Mouse (Mus musculus) myocyte (in vitro differentiated cells): ENCODE data around the gene Sstr2.

Experiments
- CEBPB ChIP-seq: IDR thresholded peaks from 2 replicates; pipeline ENCODE4 v1.6.1; 2011; ENCODE audit warnings: mild to moderate bottlenecking, moderate library complexity; ENCODE audit not compliant: poor library complexity, insufficient read depth, severe bottlenecking
- E2F4 ChIP-seq: IDR thresholded peaks from one replicate; pipeline ENCODE4 v1.6.1; 2011; ENCODE audit warnings: mild to moderate bottlenecking, control low read depth, moderate library complexity; ENCODE audit not compliant: insufficient read depth
- MAX ChIP-seq: IDR thresholded peaks from one replicate; pipeline ENCODE4 v1.6.1; 2011; ENCODE audit warnings: low read depth, mild to moderate bottlenecking, control low read depth
- MYOD1 ChIP-seq, 3 experiments: IDR thresholded peaks; one replicate each; pipeline ENCODE4 v1.6.1; 2011; ENCODE audit warnings: control low read depth in 2 of 3, low read depth in 2 of 3, mild to moderate bottlenecking in 2 of 3, moderate library complexity in 1 of 3; ENCODE audit not compliant: insufficient read length in 2 of 3, control insufficient read depth in 1 of 3
- MYOG ChIP-seq, 3 experiments: IDR thresholded peaks; one replicate each; pipeline ENCODE4 v1.6.1; 2011; ENCODE audit warnings: control low read depth in 2 of 3, low read depth in 2 of 3, mild to moderate bottlenecking in 2 of 3; ENCODE audit not compliant: insufficient read length in 2 of 3, control insufficient read depth in 1 of 3, insufficient read depth in 1 of 3
- POLR2A ChIP-seq: IDR thresholded peaks from one replicate; pipeline ENCODE4 v1.6.1; 2011; ENCODE audit warnings: low read depth, mild to moderate bottlenecking, control low read depth, moderate library complexity; ENCODE audit not compliant: insufficient read length
- POLR2AphosphoS2 ChIP-seq: IDR thresholded peaks from one replicate; pipeline ENCODE4 v1.6.1; 2011; ENCODE audit warnings: low read depth, control low read depth; ENCODE audit not compliant: insufficient read length
- REST ChIP-seq: IDR thresholded peaks from one replicate; pipeline ENCODE4 v1.6.1; 2011; ENCODE audit warnings: mild to moderate bottlenecking, control low read depth, moderate library complexity; ENCODE audit not compliant: insufficient read depth, insufficient read length
- SRF ChIP-seq: IDR thresholded peaks from one replicate; pipeline ENCODE4 v1.6.1; 2011; ENCODE audit warnings: low read depth; ENCODE audit not compliant: control insufficient read depth, insufficient read length
- TCF3 ChIP-seq: IDR thresholded peaks from one replicate; pipeline ENCODE4 v1.6.1; 2011; ENCODE audit warnings: low read depth, control low read depth; ENCODE audit not compliant: insufficient read length
- USF1 ChIP-seq: IDR thresholded peaks from one replicate; pipeline ENCODE4 v1.6.1; 2011; ENCODE audit warnings: low read depth, mild to moderate bottlenecking, control low read depth, moderate library complexity

GRCm38 (mm10) chr11:113611664-113612611, 7.2 kb upstream of the Sstr2 start:
- no peak for TF ChIP-seq POLR2A
- no peak for TF ChIP-seq USF1
- TF ChIP-seq POLR2AphosphoS2: no peak
- no peak for TF ChIP-seq SRF
- TF ChIP-seq TCF3: no peak
- no peak for TF ChIP-seq MAX
- TF ChIP-seq MYOD1 (IDR thresholded peaks at IDR 0.05; ENCODE audit: control insufficient read depth in 1 of 3, insufficient read length in 2 of 3, low read depth in 2 of 3): no peak
- TF ChIP-seq E2F4: no peak
- TF ChIP-seq REST: no peak
- no peak for TF ChIP-seq CEBPB
- TF ChIP-seq MYOG (IDR thresholded peaks at IDR 0.05; ENCODE audit: control insufficient read depth in 1 of 3, insufficient read depth in 1 of 3, insufficient read length in 2 of 3, low read depth in 2 of 3): no peak
